Mouse (Mus musculus) stomach, postnatal 0 days (tissue): ENCODE data around the gene Calm5. TPM values are rescaled to one million over a fixed set of nuclear protein-coding genes. Genes with fewer than 3 reads are reported as not detected.
"Not testable (repeated sequence)": the region's sequence is repeated elsewhere in the genome, so short reads cannot be mapped to it uniquely, and the experiment has no call there.

Source experiments
- ATAC-seq: fragments of 200-750 bp; cut with Nextera tagmentation; 2 replicates; pipeline ENCODE4 v1.8.0; 2017; ENCODE audit not compliant: low FRiP score, low TSS enrichment
- DNase-seq: peaks from one replicate; pipeline ENCODE4 v3.0.0-alpha.2; 2016; ENCODE audit warnings: low spot score
- H3K27ac ChIP-seq: fragments of 300-500 bp; sonication (generic); replicated peaks from 2 replicates; pipeline ENCODE4 v1.5.1; 2014; ENCODE audit warnings: mild to moderate bottlenecking, control low read depth
- H3K27me3 ChIP-seq: fragments of 300-500 bp; sonication (generic); 2 replicates; pipeline ENCODE4 v1.6.1; 2014; ENCODE audit warnings: low read length; ENCODE audit not compliant: control insufficient read depth, insufficient read depth
- H3K36me3 ChIP-seq: fragments of 300-500 bp; sonication (generic); 2 replicates; pipeline ENCODE4 v1.6.1; 2014; ENCODE audit warnings: low read length, mixed read lengths; ENCODE audit not compliant: control insufficient read depth, insufficient read depth
- H3K4me1 ChIP-seq: fragments of 300-500 bp; sonication (generic); replicated peaks from 2 replicates; pipeline ENCODE4 v1.6.1; 2014; ENCODE audit warnings: antibody characterized with exemption; ENCODE audit not compliant: control insufficient read depth, insufficient read depth
- H3K4me2 ChIP-seq: fragments of 300-500 bp; sonication (generic); replicated peaks from 2 replicates; pipeline ENCODE4 v1.6.1; 2014; ENCODE audit warnings: low read depth, mild to moderate bottlenecking, control low read depth, moderate library complexity
- H3K4me3 ChIP-seq: fragments of 300-500 bp; sonication (generic); 2 replicates; pipeline ENCODE4 v1.5.1; 2014; ENCODE audit warnings: low read depth, low read length, control low read depth
- H3K9ac ChIP-seq: fragments of 300-500 bp; sonication (generic); 2 replicates; pipeline ENCODE4 v1.6.1; 2014; ENCODE audit warnings: mild to moderate bottlenecking, low read length, control low read depth, mixed read lengths
- H3K9me3 ChIP-seq: fragments of 300-500 bp; sonication (generic); 2 replicates; pipeline ENCODE4 v1.6.1; 2016; ENCODE audit warnings: low read length; ENCODE audit not compliant: control insufficient read depth
- CTCF ChIP-seq: IDR thresholded peaks from 2 replicates; pipeline ENCODE4 v1.5.1; 2016; ENCODE audit warnings: antibody characterized with exemption, low read depth, mild to moderate bottlenecking, moderate library complexity
- EP300 ChIP-seq: optimal IDR thresholded peaks from 2 replicates; pipeline ENCODE3; 2016; ENCODE audit warnings: antibody characterized with exemption
- WGBS: fragments of 180-500 bp; shearing (Covaris S2); extraction: QIAGEN DNeasy Blood & Tissue Kit; methylation state at CpG from one replicate; pipeline ENCODE4 v1.1.7; 2014; 5-methylcytosine and 5-hydroxymethylcytosine counted together
- polyA plus RNA-seq: library from polyadenylated mRNA; unstranded; fragments of >200 nt; fragmentation: Nextera tagmentation; extraction: Ambion mirVana; gene quantifications from 2 replicates; pipeline ENCODE4 v1.2.1, GENCODE M21; 2015

Gene Calm5
- polyA plus RNA-seq, 1 experiment from 2014 or later = not detected

DNA sequence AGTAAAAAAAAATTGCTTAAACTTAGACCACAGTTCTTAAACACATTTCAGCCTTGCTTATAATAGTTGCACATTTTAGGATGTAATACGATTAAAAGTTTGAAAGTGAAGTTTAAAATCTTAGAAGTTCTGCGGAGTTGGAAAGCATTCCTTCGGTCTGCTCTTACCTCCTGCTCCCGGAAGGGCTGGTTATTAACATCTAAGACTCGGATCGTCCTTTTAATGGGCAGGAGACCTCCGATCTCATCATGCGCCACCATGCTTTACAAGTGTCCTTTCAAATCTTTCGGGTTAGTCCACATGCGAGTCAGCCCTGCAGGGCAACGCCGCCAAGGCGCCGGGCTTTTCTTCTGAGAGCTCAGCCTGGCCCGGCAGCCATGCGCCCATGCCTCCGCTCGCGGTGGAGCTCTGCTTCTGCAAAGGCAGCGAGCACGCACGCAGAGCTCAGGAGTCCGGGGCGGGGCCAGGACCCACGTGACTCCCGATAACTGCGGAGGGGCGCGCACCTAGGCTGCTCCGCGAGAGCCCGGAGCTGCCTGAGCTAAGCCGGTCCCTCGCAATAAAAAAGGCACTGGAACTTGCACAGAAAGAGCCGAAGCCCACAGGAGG, 39.3 kb downstream of the Calm5 start:
- Histone ChIP-seq H3K9ac (peak overlapping the region; percentile 71), H3K4me3 (peak overlapping the region; percentile 61), H3K27ac (peak overlapping the region; percentile 81), H3K4me2 (peak overlapping the region; percentile 62), H3K4me1 (no peaks in the 10 kb centered on the region), H3K9me3 (no peaks in the 10 kb centered on the region), H3K27me3 (no peaks in the 10 kb centered on the region), H3K36me3 (peaks cover 1% of the 10 kb centered on the region; the same call in 1 of the 2 replicates)
- peak; percentile 96 for DNase-seq
- TF ChIP-seq EP300 (no peak), CTCF (peak; percentile 13; the same call in 1 of the 2 replicates)
- whole genome bisulfite sequencing = under 1% methylated on average over 35 of the region's 35 CpGs
- peak; percentile 98 for ATAC-seq

DNA sequence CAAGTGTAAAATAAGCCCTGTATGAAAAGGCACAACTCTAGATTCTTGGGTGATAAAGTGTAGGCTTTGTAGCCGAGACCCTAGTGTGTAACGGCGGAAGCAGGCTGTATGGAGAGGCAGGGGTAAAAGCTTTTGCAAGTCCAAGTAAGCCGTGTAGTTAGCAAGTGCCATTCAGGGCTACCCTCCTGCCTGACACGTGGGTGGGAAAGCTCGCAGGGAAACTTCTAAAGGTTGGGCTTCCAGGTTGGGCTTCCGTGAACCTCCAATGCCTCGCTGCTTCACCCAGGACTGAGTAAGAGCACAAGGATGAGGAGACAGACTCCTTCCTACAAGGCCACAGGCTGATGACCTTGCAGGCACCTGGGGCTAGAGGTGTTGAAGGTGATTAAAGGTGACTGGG, 40.6 kb downstream of the Calm5 start:
- no peak overlapping the region for H3K4me2 ChIP-seq
- no peaks in the 10 kb centered on the region for H3K36me3 ChIP-seq
- no peak overlapping the region for H3K9ac ChIP-seq
- H3K4me1 ChIP-seq = no peaks in the 10 kb centered on the region
- ATAC-seq = no peak
- TF ChIP-seq EP300 (no peak), CTCF (no peak)
- WGBS = 75% methylated on average over 8 of the region's 8 CpGs
- H3K27me3 ChIP-seq = no peaks in the 10 kb centered on the region
- no peak overlapping the region for H3K4me3 ChIP-seq
- no peak overlapping the region for H3K27ac ChIP-seq
- DNase-seq = no peak
- no peaks in the 10 kb centered on the region for H3K9me3 ChIP-seq

DNA sequence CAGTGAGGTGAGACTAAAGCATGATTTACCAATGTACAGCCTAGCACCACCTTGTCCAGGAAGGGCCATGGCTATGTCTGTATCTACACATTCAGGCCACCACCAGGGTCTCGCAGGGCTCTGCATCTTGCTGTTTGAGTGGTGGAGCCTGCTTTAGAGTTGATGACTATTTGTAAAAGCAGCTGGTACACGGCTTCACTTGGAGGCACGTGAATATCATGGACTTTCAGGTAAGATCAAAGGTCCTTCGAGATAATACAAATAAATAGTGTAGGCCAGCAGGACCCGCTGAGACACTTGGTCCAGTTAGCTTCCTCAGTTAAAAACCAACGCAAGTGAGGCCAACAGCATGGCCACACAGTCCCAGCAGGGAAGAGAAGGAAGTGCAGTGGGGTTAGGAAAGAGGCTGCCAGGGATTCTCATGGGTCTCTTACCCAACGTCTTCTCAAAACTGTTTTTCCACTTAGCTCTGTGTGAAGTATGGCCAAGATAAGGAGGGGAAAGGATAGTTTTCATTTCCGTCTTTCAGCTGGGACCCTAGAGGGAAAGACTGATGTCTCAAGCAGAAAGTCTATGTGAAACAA, 41.5 kb downstream of the Calm5 start:
- Histone ChIP-seq H3K9ac (no peak overlapping the region), H3K9me3 (no peaks in the 10 kb centered on the region), H3K4me2 (no peak overlapping the region), H3K27ac (no peak overlapping the region), H3K4me3 (no peak overlapping the region), H3K27me3 (no peaks in the 10 kb centered on the region), H3K36me3 (no peaks in the 10 kb centered on the region), H3K4me1 (no peaks in the 10 kb centered on the region)
- ATAC-seq (no peak), DNase-seq (no peak)
- no peak for TF ChIP-seq CTCF
- no peak for TF ChIP-seq EP300
- WGBS = 69% methylated on average over 8 of the region's 8 CpGs

DNA sequence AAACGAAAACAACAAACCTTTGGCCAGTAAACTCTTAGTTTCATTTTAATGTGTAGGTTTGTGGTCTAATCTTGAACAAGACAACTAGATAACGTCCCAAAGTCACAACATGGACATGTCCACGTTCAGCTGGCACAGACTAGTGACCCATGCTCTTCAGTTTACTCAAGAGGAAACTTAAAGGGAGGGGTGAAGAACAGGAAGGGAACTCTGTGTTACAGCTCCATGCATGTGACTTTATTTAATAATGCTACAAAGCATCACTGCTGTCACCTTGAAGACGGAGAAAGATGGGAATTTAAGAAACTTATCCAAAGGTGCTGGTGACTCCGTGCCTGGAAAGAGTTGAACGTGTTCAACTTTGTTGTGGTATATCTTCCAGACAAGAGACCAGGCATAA, 42.1 kb downstream of the Calm5 start:
- Histone ChIP-seq H3K4me2 (no peak overlapping the region), H3K9me3 (no peaks in the 10 kb centered on the region), H3K9ac (no peak overlapping the region), H3K27ac (no peak overlapping the region), H3K36me3 (no peaks in the 10 kb centered on the region), H3K4me1 (no peaks in the 10 kb centered on the region), H3K4me3 (no peak overlapping the region), H3K27me3 (no peaks in the 10 kb centered on the region)
- 84% methylated on average over 6 of the region's 6 CpGs for WGBS
- no peak for DNase-seq
- no peak for ATAC-seq
- no peak for TF ChIP-seq EP300

DNA sequence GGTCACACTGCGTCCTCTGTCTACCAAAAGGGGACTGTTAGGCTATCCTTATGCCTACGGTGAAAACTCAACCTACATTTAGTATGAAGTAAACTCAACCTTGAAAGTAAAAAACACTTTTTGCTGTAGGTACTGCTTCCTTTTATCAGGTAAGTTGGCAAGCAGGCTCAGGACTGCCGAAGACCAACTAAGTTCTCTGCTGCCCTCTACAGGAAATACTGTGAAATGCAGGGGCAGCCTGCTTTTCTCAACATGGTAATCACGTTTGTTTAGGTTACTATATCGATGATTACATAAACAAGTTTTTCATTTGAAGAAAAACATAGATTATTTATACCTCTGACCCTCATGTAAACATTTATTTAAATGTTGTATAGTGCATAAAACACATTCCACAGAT, 42.9 kb downstream of the Calm5 start:
- Histone ChIP-seq H3K4me1 (no peaks in the 10 kb centered on the region), H3K27me3 (no peaks in the 10 kb centered on the region), H3K9me3 (no peaks in the 10 kb centered on the region), H3K27ac (no peak overlapping the region), H3K4me3 (no peak overlapping the region), H3K36me3 (no peaks in the 10 kb centered on the region), H3K9ac (no peak overlapping the region), H3K4me2 (no peak overlapping the region)
- TF ChIP-seq CTCF = peak; percentile 99
- TF ChIP-seq EP300 = no peak
- WGBS = 23% methylated on average over 5 of the region's 5 CpGs
- ATAC-seq (no peak), DNase-seq (peak; percentile 77)

DNA sequence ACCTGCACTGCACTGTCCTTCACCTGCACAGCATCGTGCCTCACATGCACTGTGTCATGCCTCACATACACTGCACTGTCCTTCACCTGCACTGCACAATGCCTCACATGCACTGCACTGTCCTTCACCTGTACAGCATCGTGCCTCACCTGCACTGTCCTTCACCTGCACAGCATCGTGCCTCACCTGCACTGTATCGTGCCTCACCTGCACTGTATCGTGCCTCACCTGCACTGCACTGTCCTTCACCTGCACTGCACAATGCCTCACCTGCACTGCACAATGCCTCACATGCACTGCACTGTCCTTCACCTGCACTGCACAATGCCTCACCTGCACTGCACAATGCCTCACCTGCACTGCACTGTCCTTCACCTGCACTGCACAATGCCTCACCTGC, 44.2 kb downstream of the Calm5 start:
- not testable (repeated sequence) for H3K36me3 ChIP-seq

More for the DNA sequence above, 44.2 kb downstream of the Calm5 start:
- H3K4me1 ChIP-seq, H3K4me3 ChIP-seq, ATAC-seq, DNase-seq, H3K9me3 ChIP-seq, H3K27ac ChIP-seq, H3K9ac ChIP-seq, H3K27me3 ChIP-seq, H3K4me2 ChIP-seq: not testable (repeated sequence)
- WGBS = 96% methylated on average over 5 of the region's 5 CpGs
